7 mouse cellular contexts compared by ENCODE assay signal in the genomic region with DNA sequence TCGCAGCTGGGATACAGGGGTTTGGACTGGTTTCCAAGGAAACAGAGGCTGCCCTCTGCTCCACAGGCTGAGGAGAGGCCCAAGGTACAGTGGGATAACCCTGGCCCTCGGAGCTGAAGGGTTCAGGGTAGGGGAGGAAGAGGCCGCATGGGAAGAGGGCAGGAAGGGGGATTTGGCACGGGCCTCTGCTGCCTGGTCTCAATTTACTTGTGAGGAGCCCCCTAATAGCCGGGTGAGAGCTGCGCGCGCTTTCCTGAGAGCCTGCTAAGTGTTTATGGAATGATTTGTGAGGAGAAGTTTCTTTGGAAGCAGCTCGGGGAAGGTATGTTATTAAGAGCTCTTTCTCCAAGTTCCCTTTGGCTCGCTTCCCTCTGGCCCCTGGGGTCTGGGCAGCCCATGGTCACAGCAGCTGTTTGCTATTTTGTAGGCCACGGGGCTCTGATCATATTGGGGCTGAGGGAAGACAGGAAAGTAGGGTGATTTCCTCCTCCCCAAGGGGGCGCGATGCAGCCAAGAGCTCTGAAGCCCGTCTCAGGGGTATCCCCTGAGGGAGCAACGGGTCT. TPM values are rescaled to one million over a fixed set of nuclear protein-coding genes. Genes with fewer than 3 reads are reported as not detected.
A peak's percentile ranks its signal among the peaks of the same experiment; 100 is the strongest.
DNase-seq lines count a peak whose midpoint lies in the region; ATAC-seq and TF ChIP-seq lines count a peak whose summit lies in the region.

No protein-coding gene starts in this region.

- no peak overlapping the region for H3K4me2 ChIP-seq in lung, postnatal 0 days (replicated peaks; ENCODE audit: low read depth, low read length)
- no peak overlapping the region for H3K4me2 ChIP-seq in intestine, postnatal 0 days (replicated peaks; ENCODE audit: low read depth)
- H3K4me2 ChIP-seq in stomach, postnatal 0 days (replicated peaks; ENCODE audit: low read depth) = peak overlapping the region; percentile 12; the same call in 1 of the 2 replicates

- 26% methylated on average over 15 of the region's 15 CpGs for WGBS in lung, postnatal 0 days
- WGBS in intestine, postnatal 0 days = 41% methylated on average over 15 of the region's 15 CpGs
- WGBS in stomach, postnatal 0 days = 34% methylated on average over 15 of the region's 15 CpGs

- no peak for TF ChIP-seq EP300 in lung, postnatal 0 days (IDR thresholded peaks at IDR 0.05)
- TF ChIP-seq EP300 in stomach, postnatal 0 days (optimal IDR thresholded peaks at IDR 0.05) = no peak

- peak; percentile 20 for ATAC-seq in lung, postnatal 0 days
- no peak for ATAC-seq in intestine, postnatal 0 days
- peak; percentile 18; the same call in 1 of the 2 replicates for ATAC-seq in stomach, postnatal 0 days (ENCODE audit: low FRiP score, low TSS enrichment)
- no peak for ATAC-seq in erythroblast, adult 5-6 weeks (replicated peaks; ENCODE audit: low FRiP score, poor library complexity, severe bottlenecking)

- H3K4me1 ChIP-seq in lung, postnatal 0 days (ENCODE audit: insufficient read depth, low read depth, low read length) = peaks cover 14% of the 10 kb centered on the region
- no peaks in the 10 kb centered on the region for H3K4me1 ChIP-seq in intestine, postnatal 0 days (replicated peaks; ENCODE audit: control insufficient read depth, insufficient read depth, low read length)
- H3K4me1 ChIP-seq in stomach, postnatal 0 days (replicated peaks; ENCODE audit: control insufficient read depth, insufficient read depth) = 0 out of 2 replicates have a peak, but pooled peaks cover 9% of the 10 kb centered on the region

- DNase-seq in lung, postnatal 0 days (ENCODE audit: low spot score) = peak; percentile 9
- DNase-seq in lung, postnatal 25 days (ENCODE audit: low spot score) = no peak
- peak; percentile 60 to 82 for DNase-seq in gastrocnemius, postnatal 4 days (ENCODE audit: low spot score in 2 of 2)
- DNase-seq in stomach, postnatal 0 days (ENCODE audit: low spot score) = no peak
- no peak for DNase-seq in c-Kit-positive CD71-positive TER-119-positive erythroid progenitor cells, embryonic 14.5 days (ENCODE audit: low spot score)

- TF ChIP-seq CTCF in lung, postnatal 0 days (IDR thresholded peaks at IDR 0.05) = no peak
- TF ChIP-seq CTCF in intestine, postnatal 0 days (IDR thresholded peaks at IDR 0.05; ENCODE audit: low read depth) = peak; percentile 12; the same call in 1 of the 2 replicates
- peak; percentile 30 for TF ChIP-seq CTCF in stomach, postnatal 0 days (IDR thresholded peaks at IDR 0.05; ENCODE audit: low read depth)

- no peaks in the 10 kb centered on the region for H3K36me3 ChIP-seq in lung, postnatal 0 days (ENCODE audit: insufficient read depth, low read length)
- H3K36me3 ChIP-seq in intestine, postnatal 0 days (ENCODE audit: control insufficient read depth, insufficient read depth) = no peaks in the 10 kb centered on the region
- no peaks in the 10 kb centered on the region for H3K36me3 ChIP-seq in stomach, postnatal 0 days (ENCODE audit: control insufficient read depth, insufficient read depth, low read length)

- peaks cover 3% of the 10 kb centered on the region; the same call in 1 of the 2 replicates for H3K27me3 ChIP-seq in lung, postnatal 0 days (replicated peaks; ENCODE audit: insufficient read depth, low read length)
- H3K27me3 ChIP-seq in intestine, postnatal 0 days (replicated peaks; ENCODE audit: control insufficient read depth, insufficient read depth, low read length) = no peaks in the 10 kb centered on the region
- H3K27me3 ChIP-seq in stomach, postnatal 0 days (ENCODE audit: control insufficient read depth, insufficient read depth, low read length) = no peaks in the 10 kb centered on the region

- peak overlapping the region; percentile 49; the same call in 1 of the 2 replicates for H3K27ac ChIP-seq in lung, postnatal 0 days (ENCODE audit: low read length)
- H3K27ac ChIP-seq in intestine, postnatal 0 days (ENCODE audit: low read depth, low read length) = no peak overlapping the region; the same call in 1 of the 2 replicates
- H3K27ac ChIP-seq in stomach, postnatal 0 days (replicated peaks) = peak overlapping the region; percentile 78

- H3K9ac ChIP-seq in lung, postnatal 0 days (replicated peaks; ENCODE audit: low read depth) = no peak overlapping the region
- no peak overlapping the region for H3K9ac ChIP-seq in intestine, postnatal 0 days (ENCODE audit: low read depth, low read length)
- no peak overlapping the region for H3K9ac ChIP-seq in stomach, postnatal 0 days (ENCODE audit: low read length)

- H3K4me3 ChIP-seq in lung, postnatal 0 days (ENCODE audit: low read depth, low read length) = no peak overlapping the region
- no peak overlapping the region for H3K4me3 ChIP-seq in intestine, postnatal 0 days (ENCODE audit: low read depth, low read length)
- no peak overlapping the region for H3K4me3 ChIP-seq in stomach, postnatal 0 days (ENCODE audit: low read depth, low read length)

- H3K9me3 ChIP-seq in lung, postnatal 0 days (ENCODE audit: low read length) = no peaks in the 10 kb centered on the region
- H3K9me3 ChIP-seq in intestine, postnatal 0 days (ENCODE audit: control insufficient read depth) = no peaks in the 10 kb centered on the region
- no peaks in the 10 kb centered on the region for H3K9me3 ChIP-seq in stomach, postnatal 0 days (ENCODE audit: control insufficient read depth, low read length)

RNA-seq across cellular contexts. Expression of a gene that starts 50.5 kb away (rescaled TPM):
- 10.5 and 11.8 TPM in 2 replicates for polyA plus RNA-seq in lung, postnatal 0 days (2015; fragmentation: Nextera tagmentation; extraction: Ambion mirVana)
- total RNA-seq in gastrocnemius, postnatal 4 days (2021) = 10 to 100 TPM; 16.4 to 19.9 TPM
- polyA plus RNA-seq in intestine, postnatal 0 days (2015; fragmentation: Nextera tagmentation; extraction: Ambion mirVana) = 0.80 and 1.1 TPM in 2 replicates
- polyA plus RNA-seq in stomach, postnatal 0 days (2015; fragmentation: Nextera tagmentation; extraction: Ambion mirVana) = 9.7 and 10.8 TPM in 2 replicates
- total RNA-seq in erythroblast, adult 5-6 weeks (2015; ENCODE audit: low replicate concordance) = not detected in 2 replicates
- total RNA-seq in erythroblast, adult 5-6 weeks (2017; ENCODE audit: low replicate concordance) = not detected in 2 replicates

Comparison
In these comparisons a context has a peak if more than half of its experiments do, and no peak if none do; other contexts are left out.
1. DNase-seq: peak in lung, postnatal 0 days (single experiment) and gastrocnemius, postnatal 4 days (2 of 2); none in lung, postnatal 25 days (single experiment), stomach, postnatal 0 days (single experiment) and c-Kit-positive CD71-positive TER-119-positive erythroid progenitor cells, embryonic 14.5 days (single experiment).
2. ATAC-seq: peak in lung, postnatal 0 days (single experiment) and stomach, postnatal 0 days (single experiment); none in intestine, postnatal 0 days (single experiment) and erythroblast, adult 5-6 weeks (single experiment).